Mouse (Mus musculus) stomach, postnatal 0 days (tissue): ENCODE results near the gene Fut7.

Source experiments
- CTCF ChIP-seq: IDR thresholded peaks from 2 replicates; pipeline ENCODE4 v1.5.1; 2016; ENCODE audit warnings: antibody characterized with exemption, low read depth, mild to moderate bottlenecking, moderate library complexity
- EP300 ChIP-seq: optimal IDR thresholded peaks from 2 replicates; pipeline ENCODE3; 2016; ENCODE audit warnings: antibody characterized with exemption

- TF ChIP-seq CTCF (no peak), EP300 (no peak)
Measured at GRCm38 (mm10) chr2:25467606-25468303, 44.7 kb downstream of the Fut7 start.
